Mouse (Mus musculus) cerebellum, adult 2 months (tissue): ENCODE data around the gene Arl9. TPM values are rescaled to one million over a fixed set of nuclear protein-coding genes. Genes with fewer than 3 reads are reported as not detected.

Experiments used
- DNase-seq, 2 experiments: peaks; one replicate each; pipeline ENCODE4 v3.0.0; 2021
- H3K27ac ChIP-seq: fragments of 200-500 bp; 2 replicates; pipeline ENCODE4 v1.5.1; 2012; ENCODE audit warnings: low read length, control low read depth, inconsistent platforms; ENCODE audit not compliant: insufficient read depth
- H3K27me3 ChIP-seq: fragments of 200-500 bp; 2 replicates; pipeline ENCODE4 v1.6.1; 2012; ENCODE audit warnings: inconsistent platforms, mild to moderate bottlenecking, low read length, moderate library complexity; ENCODE audit not compliant: control insufficient read depth, insufficient read depth
- H3K4me1 ChIP-seq: fragments of 200-500 bp; 2 replicates; pipeline ENCODE4 v1.6.1; 2011; ENCODE audit warnings: low read length; ENCODE audit not compliant: control insufficient read depth, insufficient read depth
- H3K4me3 ChIP-seq: fragments of 200-500 bp; replicated peaks from 2 replicates; pipeline ENCODE3; 2011; ENCODE audit warnings: mild to moderate bottlenecking, low read depth, low read length, control low read depth; ENCODE audit not compliant: insufficient read depth
- CTCF ChIP-seq: fragments of 200-500 bp; IDR thresholded peaks from 2 replicates; pipeline ENCODE4 v1.5.1; 2011; ENCODE audit warnings: low read depth, mild to moderate bottlenecking, control low read depth, low read length, moderate library complexity, borderline replicate concordance; ENCODE audit not compliant: insufficient read depth
- POLR2A ChIP-seq: fragments of 200-500 bp; IDR thresholded peaks from 2 replicates; pipeline ENCODE4 v1.6.1; 2011; ENCODE audit warnings: low read length, control low read depth, borderline replicate concordance; ENCODE audit not compliant: insufficient read depth
- whole genome bisulfite sequencing: fragments of 180-500 bp; shearing (Covaris S2); methylation state at CpG from one replicate; pipeline ENCODE4 v1.1.7; 2018; 5-methylcytosine and 5-hydroxymethylcytosine counted together
- polyA plus RNA-seq: library from polyadenylated mRNA; depleted of rRNA; stranded (reverse); fragments of >200 nt; gene quantifications from 2 replicates; pipeline ENCODE4 v1.2.3, GENCODE M21; 2012; rRNA removed

Gene Arl9
- polyA plus RNA-seq, 1 experiment = 0.25 TPM

DNA sequence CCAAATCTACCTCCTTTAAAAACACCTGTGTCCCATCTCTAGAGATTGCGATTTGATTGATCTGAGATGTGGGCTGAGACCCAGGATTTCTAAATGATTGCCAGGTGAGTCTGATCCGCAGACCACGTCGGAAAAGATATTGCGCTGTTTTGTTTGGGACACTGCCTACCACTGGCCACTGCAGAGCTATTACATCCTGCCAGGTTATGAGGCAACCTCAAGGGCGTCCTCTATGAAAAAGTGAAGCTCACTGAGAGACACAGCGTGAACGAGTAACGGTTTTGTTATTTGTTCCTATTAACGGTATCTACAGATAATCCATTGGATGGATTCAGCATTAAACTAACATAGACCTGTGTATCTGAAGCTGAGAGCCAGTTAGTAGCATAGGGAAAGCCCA is 34.6 kb downstream of the Arl9 start:
- TF ChIP-seq POLR2A = no peak
- TF ChIP-seq CTCF = no peak
- H3K4me3 ChIP-seq = no peak overlapping the region
- H3K27ac ChIP-seq = no peak overlapping the region
- H3K27me3 ChIP-seq = no peaks in the 10 kb centered on the region; the same call in 1 of the 2 replicates
- 90% methylated on average over 10 of the region's 10 CpGs for WGBS
- no peaks in the 10 kb centered on the region for H3K4me1 ChIP-seq
- no peak for DNase-seq

DNA sequence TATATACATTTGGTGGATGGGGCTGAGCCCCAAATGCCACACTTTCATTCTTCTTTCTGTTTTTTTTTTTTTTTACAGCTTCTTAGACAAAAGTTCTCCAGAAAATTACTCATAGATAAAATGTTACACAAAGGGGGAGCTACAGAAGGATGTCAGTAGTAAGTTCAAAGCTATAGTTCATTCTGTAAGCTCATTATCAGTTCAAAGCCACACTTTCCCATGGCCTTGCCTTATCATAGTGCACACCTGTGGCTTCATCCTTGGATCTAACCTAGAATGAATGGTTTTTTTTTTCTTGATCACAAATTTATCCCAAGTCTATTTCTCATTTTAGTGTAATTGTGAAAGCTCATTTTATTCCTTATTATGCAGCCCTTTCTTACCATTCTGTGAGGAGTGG is 35.5 kb downstream of the Arl9 start:
- DNase-seq = no peak
- no peaks in the 10 kb centered on the region; the same call in 1 of the 2 replicates for H3K27me3 ChIP-seq
- H3K4me1 ChIP-seq = no peaks in the 10 kb centered on the region
- no peak overlapping the region for H3K4me3 ChIP-seq
- TF ChIP-seq CTCF = no peak
- TF ChIP-seq POLR2A = no peak
- no peak overlapping the region for H3K27ac ChIP-seq

DNA sequence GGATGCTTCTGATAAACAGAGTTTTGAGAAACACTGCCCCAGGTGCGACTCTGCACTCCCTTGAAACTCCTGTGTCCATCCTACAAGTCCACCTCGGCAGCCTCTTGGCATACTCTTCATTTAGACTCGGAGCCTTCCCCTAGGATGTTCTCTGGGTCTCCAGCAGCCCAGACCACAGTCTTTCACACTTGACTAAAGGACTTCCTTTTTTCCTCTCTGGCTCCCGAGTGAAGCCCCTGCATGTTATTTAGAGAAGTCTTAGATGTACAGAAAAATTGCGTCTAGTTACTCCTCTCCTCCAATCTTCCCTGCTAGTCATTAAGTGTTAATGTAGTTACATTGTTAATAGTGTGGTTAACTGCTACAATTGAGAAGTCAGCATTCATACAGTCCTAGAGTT is 40.5 kb downstream of the Arl9 start:
- Histone ChIP-seq H3K27ac (no peak overlapping the region), H3K4me3 (no peak overlapping the region), H3K4me1 (no peaks in the 10 kb centered on the region), H3K27me3 (no peaks in the 10 kb centered on the region; the same call in 1 of the 2 replicates)
- no peak for DNase-seq
- no peak for TF ChIP-seq CTCF
- WGBS = 66% methylated on average over 5 of the region's 5 CpGs

DNA sequence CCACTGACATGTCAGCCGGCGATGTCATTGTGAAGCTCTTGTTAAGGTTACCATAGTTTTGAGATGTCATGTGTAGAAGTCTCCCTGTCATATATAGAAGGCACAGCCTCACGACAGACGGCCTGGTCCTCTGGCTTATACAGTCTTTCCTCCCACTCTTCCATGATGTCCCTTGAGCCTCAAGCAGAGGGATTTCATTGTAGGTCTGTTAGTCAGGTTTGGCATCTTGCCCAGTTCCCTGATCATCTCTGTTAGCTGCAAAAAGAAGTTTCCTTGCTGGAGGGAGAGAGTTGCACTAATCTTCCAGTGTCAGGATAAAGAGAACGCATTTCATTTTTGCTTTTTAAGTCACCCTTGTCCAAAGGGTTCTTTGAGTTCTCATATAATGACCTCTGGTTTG is 48.8 kb downstream of the Arl9 start:
- 80% methylated on average over 5 of the region's 5 CpGs for WGBS
- TF ChIP-seq POLR2A = no peak
- no peak for TF ChIP-seq CTCF

DNA sequence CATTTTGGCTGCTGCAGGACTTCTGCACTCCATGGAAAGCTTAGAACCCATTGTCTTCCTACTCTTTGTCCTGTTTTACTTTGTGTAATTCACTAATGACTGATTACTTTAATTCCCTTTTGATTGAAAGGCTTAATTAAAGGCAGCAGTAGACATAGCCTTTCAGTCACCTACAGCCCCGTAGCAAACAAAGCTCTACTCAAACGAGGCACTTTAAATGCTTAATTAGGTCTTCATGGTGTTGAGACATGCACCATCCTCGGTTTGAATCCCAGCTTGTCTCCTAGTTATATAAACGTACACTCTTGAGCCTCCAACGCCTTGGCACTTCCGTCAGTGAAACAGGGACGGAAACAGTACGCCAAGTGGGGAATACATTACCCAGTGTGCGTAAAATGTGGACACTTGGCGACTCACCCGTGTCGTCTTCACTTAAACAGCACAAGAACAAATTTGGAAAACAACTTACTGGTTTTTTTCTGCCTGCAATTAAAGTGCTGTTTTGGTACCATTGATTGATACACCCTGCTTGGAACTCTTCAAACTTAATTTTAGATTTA is 53.1 kb downstream of the Arl9 start:
- no peak overlapping the region for H3K27ac ChIP-seq
- H3K27me3 ChIP-seq = no peaks in the 10 kb centered on the region
- no peak overlapping the region for H3K4me3 ChIP-seq
- no peak for TF ChIP-seq POLR2A
- TF ChIP-seq CTCF = no peak
- H3K4me1 ChIP-seq = no peaks in the 10 kb centered on the region
- WGBS = 25% methylated on average over 12 of the region's 12 CpGs
- DNase-seq = no peak

More for the DNA sequence above, 48.8 kb downstream of the Arl9 start:
- no peaks in the 10 kb centered on the region for H3K27me3 ChIP-seq
- H3K27ac ChIP-seq = no peak overlapping the region
- no peak for DNase-seq
- no peak overlapping the region for H3K4me3 ChIP-seq
- H3K4me1 ChIP-seq = no peaks in the 10 kb centered on the region

Other genes with a start within 250 kb of the Arl9 start
- 19.9 and 20.9 TPM in 2 replicates for gene Aasdh, start 98.5 kb upstream of the Arl9 start, polyA plus RNA-seq
- 95.0 and 101 TPM in 2 replicates for gene Paics, start 52.7 kb upstream of the Arl9 start, polyA plus RNA-seq
- 7.9 and 8.6 TPM in 2 replicates for gene Ppat, start 52.5 kb upstream of the Arl9 start, polyA plus RNA-seq
- 62.0 and 66.2 TPM in 2 replicates for gene Srp72, start 29.4 kb upstream of the Arl9 start, polyA plus RNA-seq
- 0.74 and 0.86 TPM in 2 replicates for gene Thegl, start 12.0 kb downstream of the Arl9 start, polyA plus RNA-seq
- gene Hopx, start 111.1 kb downstream of the Arl9 start, polyA plus RNA-seq = 238 and 272 TPM in 2 replicates
- gene Spink2, start 207.4 kb downstream of the Arl9 start, polyA plus RNA-seq = 0.21 TPM in 1 of 2 replicates, not detected in the other